Mouse (Mus musculus) olfactory bulb, adult 2 months (tissue): ENCODE results near the gene Pde10a. TPM values are rescaled to one million over a fixed set of nuclear protein-coding genes. Genes with fewer than 3 reads are reported as not detected.

Source experiments
- H3K27ac ChIP-seq: fragments of 200-500 bp; 2 replicates; pipeline ENCODE4 v1.5.1; 2012; ENCODE audit warnings: low read depth, low read length; ENCODE audit not compliant: insufficient read depth
- H3K4me1 ChIP-seq: fragments of 200-500 bp; 2 replicates; pipeline ENCODE4 v1.6.1; 2012; ENCODE audit warnings: low read length; ENCODE audit not compliant: control insufficient read depth, insufficient read depth
- H3K4me3 ChIP-seq: fragments of 200-500 bp; 2 replicates; pipeline ENCODE4 v1.5.1; 2012; ENCODE audit warnings: mild to moderate bottlenecking, low read depth, low read length, moderate library complexity; ENCODE audit not compliant: insufficient read depth
- CTCF ChIP-seq: fragments of 200-500 bp; IDR thresholded peaks from 2 replicates; pipeline ENCODE4 v1.5.1; 2012; ENCODE audit warnings: low read depth, mild to moderate bottlenecking, low read length, moderate library complexity; ENCODE audit not compliant: insufficient read depth
- POLR2A ChIP-seq: fragments of 200-500 bp; IDR thresholded peaks from 2 replicates; pipeline ENCODE4 v1.6.1; 2012; ENCODE audit warnings: mild to moderate bottlenecking, low read depth, low read length, moderate library complexity; ENCODE audit not compliant: insufficient read depth
- WGBS: fragments of 180-500 bp; shearing (Covaris S2); methylation state at CpG from one replicate; pipeline ENCODE4 v1.1.7; 2018; 5-methylcytosine and 5-hydroxymethylcytosine counted together
- polyA plus RNA-seq: library from polyadenylated mRNA; stranded (reverse); fragments of >200 nt; gene quantifications from 2 replicates; pipeline ENCODE4 v1.2.4, GENCODE M21; 2012; ENCODE audit warnings: low replicate concordance; ENCODE audit not compliant: missing spikeins, insufficient read depth, insufficient read length

Pde10a gene
- polyA plus RNA-seq, 1 experiment, result not detected

- TF ChIP-seq POLR2A (no peak), CTCF (no peak)
- peaks cover 6% of the 10 kb centered on the region; the same call in 1 of the 2 replicates for H3K4me1 ChIP-seq
- 76% methylated on average over 6 of the region's 6 CpGs for WGBS
- H3K27ac ChIP-seq, result no peak overlapping the region
- no peak overlapping the region for H3K4me3 ChIP-seq
Measured at GRCm38 (mm10) chr17:8965177-8965576, 440.0 kb downstream of the Pde10a start.

GRCm38 (mm10) chr17:8972152-8972854 lies 447.1 kb downstream of the Pde10a start:
- H3K4me3 ChIP-seq, result no peak overlapping the region
- H3K27ac ChIP-seq, result no peak overlapping the region
- TF ChIP-seq CTCF (no peak), POLR2A (no peak)
- WGBS, result 55% methylated on average over 12 of the region's 12 CpGs
- H3K4me1 ChIP-seq, result no peaks in the 10 kb centered on the region

- 89% methylated on average over 5 of the region's 5 CpGs for WGBS
- TF ChIP-seq CTCF (no peak), POLR2A (no peak)
- H3K4me3 ChIP-seq, result no peak overlapping the region
- H3K4me1 ChIP-seq, result no peaks in the 10 kb centered on the region
- no peak overlapping the region for H3K27ac ChIP-seq
Measured at GRCm38 (mm10) chr17:8973331-8973730, 448.2 kb downstream of the Pde10a start.

GRCm38 (mm10) chr17:8974423-8974822 lies 449.3 kb downstream of the Pde10a start:
- TF ChIP-seq POLR2A (no peak), CTCF (no peak)
- no peak overlapping the region for H3K27ac ChIP-seq
- no peaks in the 10 kb centered on the region for H3K4me1 ChIP-seq
- H3K4me3 ChIP-seq, result no peak overlapping the region
- 64% methylated on average over 7 of the region's 7 CpGs for WGBS

GRCm38 (mm10) chr17:8974823-8975397 lies 449.7 kb downstream of the Pde10a start:
- WGBS, result 72% methylated on average over 6 of the region's 6 CpGs
- Histone ChIP-seq H3K4me3 (no peak overlapping the region), H3K4me1 (no peaks in the 10 kb centered on the region), H3K27ac (no peak overlapping the region)
- TF ChIP-seq CTCF, result no peak
- no peak for TF ChIP-seq POLR2A

- Histone ChIP-seq H3K4me3 (no peak overlapping the region), H3K4me1 (no peaks in the 10 kb centered on the region), H3K27ac (no peak overlapping the region)
- WGBS, result 92% methylated on average over 6 of the region's 6 CpGs
- TF ChIP-seq POLR2A (no peak), CTCF (no peak)
Measured at GRCm38 (mm10) chr17:8976745-8977144, 451.6 kb downstream of the Pde10a start.

GRCm38 (mm10) chr17:8977271-8977670 lies 452.1 kb downstream of the Pde10a start:
- H3K27ac ChIP-seq, result no peak overlapping the region
- 84% methylated on average over 2 of the region's 2 CpGs for WGBS
- TF ChIP-seq POLR2A (no peak), CTCF (no peak)
- H3K4me3 ChIP-seq, result no peak overlapping the region
- no peaks in the 10 kb centered on the region for H3K4me1 ChIP-seq

GRCm38 (mm10) chr17:8983576-8983975 lies 458.4 kb downstream of the Pde10a start:
- 61% methylated on average over 2 of the region's 2 CpGs for whole genome bisulfite sequencing
- TF ChIP-seq POLR2A (no peak), CTCF (no peak)
- no peak overlapping the region for H3K27ac ChIP-seq
- H3K4me3 ChIP-seq, result no peak overlapping the region
- H3K4me1 ChIP-seq, result peaks cover 4% of the 10 kb centered on the region; the same call in 1 of the 2 replicates

GRCm38 (mm10) chr17:8985714-8986113 lies 460.5 kb downstream of the Pde10a start:
- TF ChIP-seq POLR2A (no peak), CTCF (no peak)
- H3K4me3 ChIP-seq, result no peak overlapping the region
- WGBS, result 36% methylated on average over 5 of the region's 5 CpGs
- peaks cover 6% of the 10 kb centered on the region for H3K4me1 ChIP-seq
- H3K27ac ChIP-seq, result no peak overlapping the region
